ENCODE assay signal across 29 mouse cellular contexts in genomic region chr8:8970346-8970745, GRCm38 (mm10).
A peak's percentile ranks its signal among the peaks of the same experiment; 100 is the strongest.
DNase-seq lines count a peak whose midpoint lies in the region; ATAC-seq and TF ChIP-seq lines count a peak whose summit lies in the region.
"Had no signal": no experiment of that assay in that cellular context is flagged by ENCODE, and none has a peak within 500 bp of the region (broad histone marks: within the 10 kb centered on the region; RNA-seq: fewer than 3 reads in every experiment).

No protein-coding gene starts in this region.

- 81% methylated on average over 5 of the region's 5 CpGs for WGBS in intestine, embryonic 14.5 days
- WGBS in intestine, postnatal 0 days, result 84% methylated on average over 5 of the region's 5 CpGs
- 74% methylated on average over 5 of the region's 5 CpGs for WGBS in midbrain, embryonic 14.5 days
- WGBS in midbrain, embryonic 11.5 days, result 90% methylated on average over 5 of the region's 5 CpGs

- no peaks in the 10 kb centered on the region for H3K27me3 ChIP-seq in intestine, embryonic 14.5 days (replicated peaks; ENCODE audit: control insufficient read depth, insufficient read depth, low read length)
- no peaks in the 10 kb centered on the region for H3K27me3 ChIP-seq in intestine, postnatal 0 days (replicated peaks; ENCODE audit: control insufficient read depth, insufficient read depth, low read length)
- H3K27me3 ChIP-seq in midbrain, embryonic 14.5 days (ENCODE audit: control insufficient read depth, insufficient read depth, low read length), result no peaks in the 10 kb centered on the region
- H3K27me3 ChIP-seq in midbrain, embryonic 11.5 days (ENCODE audit: control insufficient read depth, insufficient read depth, low read length), result no peaks in the 10 kb centered on the region
- H3K27me3 ChIP-seq: CH12.LX; embryonic facial prominence, embryonic 13.5 days; embryonic facial prominence, embryonic 15.5 days; forebrain, embryonic 12.5 days; Patski had no signal

- H3K4me2 ChIP-seq in intestine, embryonic 14.5 days (ENCODE audit: low read length), result no peak overlapping the region
- no peak overlapping the region for H3K4me2 ChIP-seq in intestine, postnatal 0 days (replicated peaks; ENCODE audit: low read depth)
- no peak overlapping the region for H3K4me2 ChIP-seq in midbrain, embryonic 14.5 days (ENCODE audit: low read length)
- no peak overlapping the region for H3K4me2 ChIP-seq in midbrain, embryonic 11.5 days
- H3K4me2 ChIP-seq: embryonic facial prominence, embryonic 15.5 days; forebrain, embryonic 12.5 days had no signal

- H3K4me3 ChIP-seq in intestine, embryonic 14.5 days (ENCODE audit: low read depth, low read length), result no peak overlapping the region
- H3K4me3 ChIP-seq in intestine, postnatal 0 days (ENCODE audit: low read depth, low read length), result no peak overlapping the region
- no peak overlapping the region for H3K4me3 ChIP-seq in midbrain, embryonic 14.5 days (replicated peaks; ENCODE audit: low read depth, low read length)
- H3K4me3 ChIP-seq in midbrain, embryonic 11.5 days (ENCODE audit: low read depth, low read length), result no peak overlapping the region
- H3K4me3 ChIP-seq: embryonic facial prominence, embryonic 13.5 days; embryonic facial prominence, embryonic 15.5 days; erythroblast, embryonic 14.5 days; forebrain, embryonic 10.5 days; forebrain, embryonic 12.5 days had no signal

- no peak for TF ChIP-seq CTCF in intestine, postnatal 0 days (IDR thresholded peaks at IDR 0.05; ENCODE audit: low read depth)

- ATAC-seq in frontal cortex, adult (ENCODE audit: low TSS enrichment), result peak; percentile 78
- ATAC-seq in intestine, embryonic 14.5 days (replicated peaks; ENCODE audit: low FRiP score, low TSS enrichment, low read depth), result no peak
- ATAC-seq in intestine, postnatal 0 days, result no peak
- ATAC-seq in midbrain, embryonic 14.5 days (ENCODE audit: low FRiP score, low TSS enrichment), result no peak
- ATAC-seq in midbrain, embryonic 11.5 days (ENCODE audit: low FRiP score), result no peak
- ATAC-seq: activated CD4-positive, CD25-positive, alpha-beta regulatory T cell, adult 4 months; CD4-positive, CD25-positive, alpha-beta regulatory T cell, adult 4 months; forebrain, embryonic 14.5 days; forebrain, embryonic 16.5 days; Patski had no signal

- peaks cover 5% of the 10 kb centered on the region; the same call in 1 of the 2 replicates for H3K4me1 ChIP-seq in intestine, embryonic 14.5 days (replicated peaks; ENCODE audit: control insufficient read depth, insufficient read depth, low read length)
- no peaks in the 10 kb centered on the region for H3K4me1 ChIP-seq in intestine, postnatal 0 days (replicated peaks; ENCODE audit: control insufficient read depth, insufficient read depth, low read length)
- H3K4me1 ChIP-seq in midbrain, embryonic 14.5 days (ENCODE audit: control insufficient read depth, insufficient read depth, low read length), result no peaks in the 10 kb centered on the region
- no peaks in the 10 kb centered on the region for H3K4me1 ChIP-seq in midbrain, embryonic 11.5 days (ENCODE audit: control insufficient read depth, insufficient read depth, low read length)
- H3K4me1 ChIP-seq: forebrain, embryonic 12.5 days had no signal

- no peak for DNase-seq in frontal cortex, postnatal 14 days (ENCODE audit: low spot score in 2 of 2)
- peak; percentile 34 for DNase-seq in intestine, embryonic 14.5 days (ENCODE audit: low spot score)
- DNase-seq in midbrain, embryonic 14.5 days, result peak; percentile 26
- DNase-seq in midbrain, embryonic 11.5 days (ENCODE audit: low spot score, missing footprints), result no peak
- peak; percentile 54 for DNase-seq in brain, adult 2 months (ENCODE audit: low read depth, low spot score)
- no peak for DNase-seq in adrenal gland, postnatal 25 days
- DNase-seq: adrenal gland, adult 8-10 months; adrenal gland, postnatal 14 days; B cell, adult 2 months; cerebellum, adult 11-12 months; cerebellum, adult 2 months; cerebellum, adult 9-10 months; cerebellum, postnatal 10 days; cerebellum, postnatal 25 days; embryo, embryonic 11 days had no signal

- H3K27ac ChIP-seq in intestine, embryonic 14.5 days (ENCODE audit: low read depth), result no peak overlapping the region
- no peak overlapping the region for H3K27ac ChIP-seq in intestine, postnatal 0 days (ENCODE audit: low read depth, low read length)
- H3K27ac ChIP-seq in midbrain, embryonic 14.5 days (replicated peaks; ENCODE audit: low read depth, low read length), result no peak overlapping the region
- H3K27ac ChIP-seq in midbrain, embryonic 11.5 days (ENCODE audit: low read depth, low read length), result no peak overlapping the region
- H3K27ac ChIP-seq: forebrain, embryonic 10.5 days; forebrain, embryonic 12.5 days had no signal

- H3K9me3 ChIP-seq in intestine, embryonic 14.5 days (ENCODE audit: control insufficient read depth, low read length), result no peaks in the 10 kb centered on the region
- H3K9me3 ChIP-seq in intestine, postnatal 0 days (ENCODE audit: control insufficient read depth), result no peaks in the 10 kb centered on the region
- no peaks in the 10 kb centered on the region for H3K9me3 ChIP-seq in midbrain, embryonic 14.5 days (ENCODE audit: control insufficient read depth, low read length)
- H3K9me3 ChIP-seq in midbrain, embryonic 11.5 days (ENCODE audit: control insufficient read depth, low read length), result no peaks in the 10 kb centered on the region
- H3K9me3 ChIP-seq: embryonic facial prominence, embryonic 13.5 days; embryonic facial prominence, embryonic 15.5 days; forebrain, embryonic 10.5 days; forebrain, embryonic 12.5 days; G1E had no signal

- no peak overlapping the region for H3K9ac ChIP-seq in intestine, embryonic 14.5 days (ENCODE audit: low read length)
- H3K9ac ChIP-seq in intestine, postnatal 0 days (ENCODE audit: low read depth, low read length), result no peak overlapping the region
- H3K9ac ChIP-seq in midbrain, embryonic 14.5 days (replicated peaks; ENCODE audit: low read length), result no peak overlapping the region
- no peak overlapping the region for H3K9ac ChIP-seq in midbrain, embryonic 11.5 days (ENCODE audit: low read length)
- H3K9ac ChIP-seq: embryonic facial prominence, embryonic 13.5 days; embryonic facial prominence, embryonic 15.5 days; forebrain, embryonic 12.5 days had no signal

- no peaks in the 10 kb centered on the region for H3K36me3 ChIP-seq in intestine, embryonic 14.5 days (ENCODE audit: control insufficient read depth, insufficient read depth, low read length)
- H3K36me3 ChIP-seq in intestine, postnatal 0 days (ENCODE audit: control insufficient read depth, insufficient read depth), result no peaks in the 10 kb centered on the region
- H3K36me3 ChIP-seq in midbrain, embryonic 14.5 days (ENCODE audit: control insufficient read depth, insufficient read depth, low read length), result no peaks in the 10 kb centered on the region
- H3K36me3 ChIP-seq in midbrain, embryonic 11.5 days (ENCODE audit: control insufficient read depth, insufficient read depth, low read length), result no peaks in the 10 kb centered on the region
- H3K36me3 ChIP-seq: embryonic facial prominence, embryonic 13.5 days; embryonic facial prominence, embryonic 15.5 days; forebrain, embryonic 10.5 days; forebrain, embryonic 12.5 days; G1E had no signal

Comparison
In these comparisons a context has a peak if more than half of its experiments do, and no peak if none do; other contexts are left out.
1. DNase-seq: peak in intestine, embryonic 14.5 days (single experiment), midbrain, embryonic 14.5 days (single experiment) and brain, adult 2 months (single experiment); none in frontal cortex, postnatal 14 days (0 of 2), midbrain, embryonic 11.5 days (single experiment) and adrenal gland, postnatal 25 days (single experiment).